Mouse (Mus musculus): ENCODE measurements around the gene Pold3. TPM values are rescaled to one million over a fixed set of nuclear protein-coding genes. Genes with fewer than 3 reads are reported as not detected.

Pold3 gene
- polyA plus RNA-seq, 1 experiment from 2014 or later: 70.7 TPM

- WGBS: 91% methylated on average over 5 of the region's 5 CpGs
- H3K36me3 ChIP-seq: no peaks in the 10 kb centered on the region
- H3K4me3 ChIP-seq: no peak overlapping the region
- H3K27ac ChIP-seq: 0 out of 2 replicates have a peak overlapping the region, but pooled peaks have one; percentile 19
- H3K27me3 ChIP-seq (ENCODE audit: insufficient read depth, poor library complexity, severe bottlenecking): peaks cover 19% of the 10 kb centered on the region
- DNase-seq (ENCODE audit: low spot score): no peak
- no peaks in the 10 kb centered on the region for H3K9me3 ChIP-seq
- peaks cover 25% of the 10 kb centered on the region for H3K4me1 ChIP-seq (replicated peaks)
Observed at GRCm38 (mm10) chr7:100043096-100043495, 78.3 kb downstream of the Pold3 start.

GRCm38 (mm10) chr7:100042120-100042519, 79.2 kb downstream of the Pold3 start:
- WGBS: 10% methylated on average over 31 of the region's 31 CpGs
- peak overlapping the region; percentile 32 for H3K4me3 ChIP-seq
- H3K4me1 ChIP-seq (replicated peaks): peaks cover 25% of the 10 kb centered on the region
- peaks cover 19% of the 10 kb centered on the region for H3K27me3 ChIP-seq (ENCODE audit: insufficient read depth, poor library complexity, severe bottlenecking)
- peak overlapping the region; percentile 19; the same call in 1 of the 2 replicates for H3K27ac ChIP-seq
- no peaks in the 10 kb centered on the region for H3K9me3 ChIP-seq
- no peaks in the 10 kb centered on the region for H3K36me3 ChIP-seq
- DNase-seq (ENCODE audit: low spot score): peak; percentile 52

- Histone ChIP-seq H3K27ac (no peak overlapping the region), H3K36me3 (no peaks in the 10 kb centered on the region), H3K27me3 (ENCODE audit: insufficient read depth, poor library complexity, severe bottlenecking) (0 out of 2 replicates have a peak, but pooled peaks cover under 1% of the 10 kb centered on the region), H3K4me3 (no peak overlapping the region), H3K9me3 (no peaks in the 10 kb centered on the region), H3K4me1 (replicated peaks) (no peaks in the 10 kb centered on the region)
- DNase-seq (ENCODE audit: low spot score): no peak
- 87% methylated on average over 3 of the region's 3 CpGs for WGBS
Observed at GRCm38 (mm10) chr7:100036495-100036894, 84.9 kb downstream of the Pold3 start.

- no peaks in the 10 kb centered on the region for H3K4me1 ChIP-seq (replicated peaks)
- no peaks in the 10 kb centered on the region for H3K36me3 ChIP-seq
- 82% methylated on average over 7 of the region's 7 CpGs for WGBS
- H3K9me3 ChIP-seq: no peaks in the 10 kb centered on the region
- no peaks in the 10 kb centered on the region for H3K27me3 ChIP-seq (ENCODE audit: insufficient read depth, poor library complexity, severe bottlenecking)
- no peak for DNase-seq (ENCODE audit: low spot score)
- no peak overlapping the region for H3K4me3 ChIP-seq
- H3K27ac ChIP-seq: no peak overlapping the region
Observed at GRCm38 (mm10) chr7:100036050-100036449, 85.3 kb downstream of the Pold3 start.

- no peaks in the 10 kb centered on the region; the same call in 1 of the 2 replicates for H3K27me3 ChIP-seq (ENCODE audit: insufficient read depth, poor library complexity, severe bottlenecking)
- H3K36me3 ChIP-seq: no peaks in the 10 kb centered on the region
- H3K4me3 ChIP-seq: no peak overlapping the region
- H3K9me3 ChIP-seq: no peaks in the 10 kb centered on the region
- 88% methylated on average over 11 of the region's 11 CpGs for WGBS
- no peak overlapping the region for H3K27ac ChIP-seq
- no peak for DNase-seq (ENCODE audit: low spot score)
- no peaks in the 10 kb centered on the region for H3K4me1 ChIP-seq (replicated peaks)
Observed at GRCm38 (mm10) chr7:100034815-100035463, 86.4 kb downstream of the Pold3 start.

GRCm38 (mm10) chr7:100033672-100034071, 87.7 kb downstream of the Pold3 start:
- no peak for DNase-seq (ENCODE audit: low spot score)
- H3K4me1 ChIP-seq (replicated peaks): no peaks in the 10 kb centered on the region
- WGBS: 72% methylated on average over 5 of the region's 5 CpGs

More at GRCm38 (mm10) chr7:100033672-100034071, 87.7 kb downstream of the Pold3 start:
- Histone ChIP-seq H3K36me3 (no peaks in the 10 kb centered on the region), H3K27ac (no peak overlapping the region), H3K9me3 (no peaks in the 10 kb centered on the region), H3K27me3 (ENCODE audit: insufficient read depth, poor library complexity, severe bottlenecking) (no peaks in the 10 kb centered on the region; the same call in 1 of the 2 replicates), H3K4me3 (no peak overlapping the region)

Other genes with a start within 250 kb of the Pold3 start
- 4.7 and 5.9 TPM in 2 replicates for gene Rnf169, start 141.1 kb downstream of the Pold3 start, polyA plus RNA-seq (2016; fragmentation: Nextera tagmentation; extraction: Ambion mirVana)
- 0.37 and 0.56 TPM in 2 replicates for gene Chrdl2, start 115.4 kb downstream of the Pold3 start, polyA plus RNA-seq (2016; fragmentation: Nextera tagmentation; extraction: Ambion mirVana)
- 25.3 and 26.9 TPM in 2 replicates for gene Lipt2, start 37.7 kb upstream of the Pold3 start, polyA plus RNA-seq (2016; fragmentation: Nextera tagmentation; extraction: Ambion mirVana)
- gene Kcne3, start 54.9 kb upstream of the Pold3 start, polyA plus RNA-seq (2016; fragmentation: Nextera tagmentation; extraction: Ambion mirVana): 5.3 and 7.1 TPM in 2 replicates
- gene Pgm2l1, start 105.8 kb upstream of the Pold3 start, polyA plus RNA-seq (2016; fragmentation: Nextera tagmentation; extraction: Ambion mirVana): 4.9 and 5.1 TPM in 2 replicates
- gene P4ha3, start 164.0 kb upstream of the Pold3 start, polyA plus RNA-seq (2016; fragmentation: Nextera tagmentation; extraction: Ambion mirVana): 1.0 and 3.5 TPM in 2 replicates